Mouse (Mus musculus) hematopoietic multipotent progenitor cell, adult 10-12 weeks (in vitro differentiated cells): ENCODE measurements around the gene Vmn1r79. TPM values are rescaled to one million over a fixed set of nuclear protein-coding genes. Genes with fewer than 3 reads are reported as not detected.

Experiments
- polyA plus RNA-seq: library from polyadenylated mRNA; stranded (reverse); fragments of >175 nt; gene quantifications from 2 replicates; pipeline ENCODE4 v1.2.3, GENCODE M21; 2012; ENCODE audit warnings: low replicate concordance

Gene Vmn1r79
- polyA plus RNA-seq = not detected in 2 replicates

GRCm38 (mm10) chr7:12170979-12171378 is at the start of gene Vmn1r79:
TSS of gene Vmn1r79 (plus strand) at chr7:12171279.

GRCm38 (mm10) chr7:12149957-12150356 is 21.1 kb upstream of the Vmn1r79 start, which contains the start of gene Vmn1r78:
TSS of gene Vmn1r78 (plus strand) at chr7:12150257.

GRCm38 (mm10) chr7:12188986-12189385 is 17.9 kb downstream of the Vmn1r79 start, which contains the start of gene Vmn1r80:
TSS of gene Vmn1r80 (plus strand) at chr7:12189286.

Other genes starting within 250 kb of the Vmn1r79 start
- gene Vmn1r76, start 233.1 kb upstream of the Vmn1r79 start, polyA plus RNA-seq = not detected in 2 replicates
- gene Vmn1r77, start 134.5 kb upstream of the Vmn1r79 start, polyA plus RNA-seq = not detected in 2 replicates
- 0.02 TPM in 1 of 2 replicates, not detected in the other for gene Vmn1r78, start 21.0 kb upstream of the Vmn1r79 start, polyA plus RNA-seq
- gene Vmn1r80, start 18.0 kb downstream of the Vmn1r79 start, polyA plus RNA-seq = 0.07 TPM in 1 of 2 replicates, not detected in the other
- gene Vmn1r81, start 97.0 kb downstream of the Vmn1r79 start, polyA plus RNA-seq = 0.01 TPM in 1 of 2 replicates, not detected in the other
- gene Vmn1r82, start 129.2 kb downstream of the Vmn1r79 start, polyA plus RNA-seq = not detected in 2 replicates
- not detected in 2 replicates for gene Vmn1r83, start 158.2 kb downstream of the Vmn1r79 start, polyA plus RNA-seq
- gene Vmn1r84, start 198.0 kb downstream of the Vmn1r79 start, polyA plus RNA-seq = not detected in 2 replicates